Mouse (Mus musculus) thymus, adult 2 months (tissue): ENCODE results near the gene Dagla.

ENCODE experiments used
- CTCF ChIP-seq: fragments of 200-500 bp; IDR thresholded peaks from 2 replicates; pipeline ENCODE4 v1.5.1; 2012; ENCODE audit warnings: mild to moderate bottlenecking, control low read depth, low read length, moderate library complexity, borderline replicate concordance; ENCODE audit not compliant: control insufficient read depth, poor library complexity, insufficient read depth; ENCODE audit errors: extremely low read depth
- POLR2A ChIP-seq: fragments of 200-500 bp; IDR thresholded peaks from 2 replicates; pipeline ENCODE4 v1.6.1; 2012; ENCODE audit warnings: mild to moderate bottlenecking, low read length, control low read depth, moderate library complexity; ENCODE audit not compliant: control insufficient read depth, poor library complexity, insufficient read depth; ENCODE audit errors: extremely low read depth

GRCm38 (mm10) chr19:10208851-10209250 is 95.8 kb downstream of the Dagla start:
- no peak for TF ChIP-seq CTCF
- no peak for TF ChIP-seq POLR2A
